Mouse (Mus musculus): ENCODE measurements around the gene Hoxb1.
A peak's percentile ranks its signal among the peaks of the same experiment; 100 is the strongest.

The Hoxb1 gene

GRCm38 (mm10) chr11:96365441-96366091, at the start of gene Hoxb1:
Gene Hoxb1, plus strand, starts transcription at chr11:96365752.
- no peak for DNase-seq

- peak in 1 of 2 experiments; percentile 54 for DNase-seq
Measured at GRCm38 (mm10) chr11:96316696-96317607, 48.6 kb upstream of the Hoxb1 start.

DNA sequence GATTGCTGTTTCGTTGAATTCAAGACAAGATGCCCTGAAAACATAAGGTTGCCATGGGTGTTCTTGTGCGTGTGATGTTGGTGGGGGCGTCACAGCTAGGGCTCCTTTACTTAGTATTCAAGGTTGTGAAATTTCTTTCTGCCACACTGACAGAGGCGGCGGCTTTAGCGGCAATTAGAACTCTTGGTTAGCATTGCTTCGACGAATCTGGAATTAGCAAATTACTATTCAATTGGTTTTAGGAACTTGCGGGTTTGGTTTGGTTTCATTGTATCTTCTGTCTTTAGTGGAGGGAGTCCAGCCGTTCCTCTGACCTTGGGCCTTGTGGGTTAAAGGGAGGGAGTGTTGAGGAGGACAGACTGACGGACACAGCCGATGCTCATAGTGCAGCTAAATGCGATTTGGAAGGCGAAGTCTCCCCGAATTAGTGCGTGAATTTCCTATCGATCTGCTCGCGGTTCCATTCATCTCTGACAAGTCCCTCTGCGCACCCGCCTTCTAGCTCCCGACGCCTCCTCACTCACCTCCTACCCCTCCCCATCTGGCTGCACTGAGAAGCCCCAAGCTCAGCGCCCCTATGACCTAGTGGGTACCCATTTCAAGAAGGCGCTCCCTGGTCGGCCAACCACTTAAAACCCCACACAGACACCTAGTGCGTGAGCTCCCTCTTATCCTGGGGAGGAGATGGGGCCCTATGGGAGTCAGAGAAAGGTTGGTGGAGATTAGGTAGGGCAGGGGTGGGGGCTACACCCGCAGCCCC, 47.8 kb upstream of the Hoxb1 start, which contains the start of gene Hoxb4:
Gene Hoxb4, plus strand, starts transcription at position 660 of the 760 bp plus-strand sequence.
- DNase-seq, result no peak

GRCm38 (mm10) chr11:96318368-96319070, 47.0 kb upstream of the Hoxb1 start:
- DNase-seq, result no peak

DNA sequence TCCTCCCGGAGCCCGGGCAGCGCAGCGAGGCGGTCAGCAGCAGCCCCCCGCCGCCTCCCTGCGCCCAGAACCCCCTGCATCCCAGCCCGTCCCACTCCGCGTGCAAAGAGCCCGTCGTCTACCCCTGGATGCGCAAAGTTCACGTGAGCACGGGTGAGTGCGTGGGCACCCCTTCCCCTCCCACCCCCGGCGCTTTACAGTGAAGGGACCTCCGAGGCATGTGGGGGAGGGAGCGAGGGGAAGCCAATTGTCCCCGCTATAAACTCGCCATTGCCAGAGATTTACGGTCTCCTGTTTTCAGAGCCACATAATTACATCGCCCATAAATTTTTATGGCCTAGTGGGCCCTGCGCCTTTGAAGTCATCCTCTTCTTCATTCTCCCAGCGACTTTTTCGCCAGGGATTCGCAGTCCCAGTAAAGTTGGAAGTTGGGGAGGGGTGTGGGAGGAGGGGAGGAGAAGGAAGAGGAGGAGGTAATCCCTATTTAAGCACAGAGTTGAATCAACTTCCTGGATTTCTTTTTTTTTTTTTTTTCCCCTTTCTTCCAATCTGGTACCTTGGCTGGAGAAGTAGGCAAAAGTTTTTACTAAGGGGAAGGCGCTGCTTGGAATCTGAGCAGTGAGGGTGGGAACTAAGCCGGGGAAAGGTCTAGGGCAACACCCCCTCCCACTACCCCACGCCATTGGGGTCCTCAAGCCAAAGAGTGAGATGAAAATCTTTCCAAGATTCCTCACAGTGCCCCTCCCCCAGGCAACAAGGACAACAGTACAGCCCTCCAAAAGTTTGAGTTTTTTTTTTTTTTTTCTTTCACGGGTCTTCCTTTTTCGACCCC, 46.3 kb upstream of the Hoxb1 start:
- no peak for DNase-seq

- no peak for DNase-seq
Measured at GRCm38 (mm10) chr11:96319910-96320309, 45.6 kb upstream of the Hoxb1 start.

GRCm38 (mm10) chr11:96320688-96321087, 44.9 kb upstream of the Hoxb1 start:
- no peak for DNase-seq

GRCm38 (mm10) chr11:96321846-96322245, 43.7 kb upstream of the Hoxb1 start:
- no peak for DNase-seq

DNA sequence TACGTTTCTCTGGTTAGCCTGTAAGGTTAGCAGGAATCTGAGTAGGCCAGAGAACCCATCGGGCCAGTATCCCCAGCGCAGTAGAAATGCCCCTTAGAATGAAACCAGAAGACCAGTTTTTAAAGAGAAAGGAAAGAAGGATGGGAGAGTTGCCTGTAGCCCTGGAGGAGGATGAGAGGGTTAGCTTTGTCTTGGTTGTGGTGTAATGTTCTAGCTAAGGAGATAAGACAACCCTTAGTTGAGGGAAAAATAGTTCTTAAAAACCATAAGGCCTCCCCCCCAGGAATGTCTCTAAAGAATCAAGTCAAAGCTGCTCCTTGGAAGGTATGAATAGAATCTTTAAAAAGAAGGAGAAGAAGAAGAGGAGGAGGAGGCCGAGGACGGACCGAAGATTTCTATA, 42.8 kb upstream of the Hoxb1 start:
- DNase-seq, result no peak

- DNase-seq, result no peak
Measured at GRCm38 (mm10) chr11:96323154-96323553, 42.4 kb upstream of the Hoxb1 start, which contains the start of gene Hoxb3. Gene Hoxb3, plus strand, starts transcription at chr11:96323326.

GRCm38 (mm10) chr11:96324125-96324524, 41.4 kb upstream of the Hoxb1 start:
- DNase-seq, result no peak

DNA sequence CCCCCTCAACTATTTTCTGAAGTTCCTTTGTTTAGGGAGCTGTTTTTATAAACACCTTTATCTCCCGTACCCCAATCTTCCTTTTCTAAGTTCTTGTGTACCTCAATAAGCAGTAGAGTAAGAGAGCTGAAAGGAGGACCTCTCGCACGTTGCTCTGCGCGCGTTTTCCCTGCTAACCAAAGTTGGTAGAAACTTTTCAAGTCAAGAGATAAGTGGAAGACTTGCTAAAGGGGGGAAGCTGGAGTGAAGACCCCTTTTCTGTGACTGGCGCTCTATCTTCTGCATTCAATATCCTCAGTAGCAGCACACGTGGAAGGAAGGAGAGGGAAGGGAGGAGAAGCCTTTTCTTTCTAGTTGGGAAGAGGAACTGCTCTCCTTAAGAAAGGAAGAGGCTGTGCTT, 40.6 kb upstream of the Hoxb1 start:
- DNase-seq, result no peak

DNA sequence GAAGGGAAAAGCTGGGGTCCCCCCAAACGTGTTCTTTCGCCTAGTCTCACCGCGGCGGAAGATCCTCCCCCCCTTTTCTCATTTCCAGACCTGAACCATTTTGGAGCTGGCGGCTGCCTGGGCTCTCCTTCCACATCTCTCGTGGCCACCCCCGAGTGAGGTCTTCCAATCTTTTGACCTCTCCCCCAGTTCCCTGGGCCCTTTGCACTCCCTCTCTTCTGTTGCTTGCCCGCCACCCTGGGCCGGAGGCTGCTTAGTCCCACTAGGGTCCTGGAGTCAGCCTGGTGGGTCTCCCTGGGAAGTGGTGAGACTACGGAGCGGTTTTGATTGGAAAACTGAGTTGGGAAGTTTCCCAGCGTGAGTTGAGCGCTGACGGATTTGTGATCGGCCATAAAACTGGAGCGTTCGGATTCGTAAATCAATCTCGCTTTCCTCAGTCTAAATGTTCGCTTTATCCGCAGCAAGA, 39.8 kb upstream of the Hoxb1 start:
- DNase-seq, result no peak

- DNase-seq, result no peak
Measured at GRCm38 (mm10) chr11:96326705-96327104, 38.8 kb upstream of the Hoxb1 start.

GRCm38 (mm10) chr11:96327122-96327521, 38.4 kb upstream of the Hoxb1 start:
- no peak for DNase-seq

DNA sequence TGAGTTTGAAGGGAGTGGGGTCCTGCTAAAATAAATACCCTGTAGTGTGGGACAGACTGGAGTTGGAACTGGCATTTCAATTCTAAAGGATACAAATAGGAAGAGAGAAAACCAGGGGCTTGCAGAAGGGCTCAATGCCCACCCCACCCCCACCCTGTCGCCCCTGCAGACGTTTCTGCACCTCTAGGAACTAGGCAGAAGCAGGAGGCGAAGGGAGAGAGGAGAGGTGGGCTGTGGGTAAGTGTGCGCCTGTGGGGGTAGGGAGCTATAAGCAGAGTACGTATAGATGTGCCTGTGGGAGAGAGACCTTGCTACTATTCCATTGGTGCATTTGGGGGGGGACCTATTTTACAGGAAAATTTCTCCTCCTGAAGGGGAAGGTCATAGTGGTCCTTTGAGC, 37.8 kb upstream of the Hoxb1 start:
- DNase-seq, result no peak

- no peak for DNase-seq
Measured at GRCm38 (mm10) chr11:96328605-96329004, 36.9 kb upstream of the Hoxb1 start.

GRCm38 (mm10) chr11:96332105-96332504, 33.4 kb upstream of the Hoxb1 start:
- DNase-seq, result no peak

DNA sequence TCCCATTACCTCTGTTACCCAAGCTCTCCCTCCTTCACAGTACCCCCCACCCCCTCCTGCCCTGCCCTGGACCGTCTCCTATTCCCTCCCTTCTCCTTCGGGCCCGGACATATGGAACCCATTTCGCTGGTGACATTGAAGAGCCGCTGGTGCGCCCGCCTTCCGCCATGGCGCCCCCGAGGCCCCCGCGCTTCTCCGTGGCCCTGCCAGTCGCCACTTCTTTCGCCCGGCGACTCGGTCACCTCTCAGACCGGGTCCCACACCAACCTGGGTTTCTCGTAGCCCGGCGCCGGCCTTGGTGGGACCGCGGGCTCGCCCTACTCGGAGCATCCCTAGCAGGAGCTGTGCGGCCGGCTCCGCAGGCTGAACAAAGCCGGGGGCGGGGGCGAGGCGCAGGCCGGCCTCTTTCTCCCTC, 32.9 kb upstream of the Hoxb1 start:
- DNase-seq, result no peak

GRCm38 (mm10) chr11:96333241-96334001, 32.1 kb upstream of the Hoxb1 start:
- DNase-seq, result no peak

- DNase-seq, result no peak
Measured at GRCm38 (mm10) chr11:96334002-96334364, 31.6 kb upstream of the Hoxb1 start.
